Mouse (Mus musculus) testis, adult 2 months (tissue): ENCODE measurements at regions not wholly inside any gene's neighbourhood (a gene's known extent, or its start where the extent isn't known, plus 50 kb on each side); places are given as distances from the start of the nearest gene placed in this dataset.

ENCODE experiments used
- CTCF ChIP-seq: fragments of 200-500 bp; IDR thresholded peaks from 2 replicates; pipeline ENCODE4 v1.5.1; 2012; ENCODE audit warnings: low read depth, mild to moderate bottlenecking, inconsistent platforms, low read length, moderate library complexity; ENCODE audit not compliant: control insufficient read depth, insufficient read depth, insufficient replicate concordance
- POLR2A ChIP-seq: fragments of 200-500 bp; IDR thresholded peaks from 2 replicates; pipeline ENCODE4 v1.6.1; 2012; ENCODE audit warnings: low read depth, mild to moderate bottlenecking, inconsistent platforms, low read length, moderate library complexity; ENCODE audit not compliant: control insufficient read depth

- no peak for TF ChIP-seq CTCF
- TF ChIP-seq POLR2A: no peak
Measured at GRCm38 (mm10) chr5:45007930-45008329, 208.4 kb upstream of the Ldb2 start.
